Mouse (Mus musculus) G1E (cell line): ENCODE measurements around the gene D630045J12Rik.

Experiments used
- CTCF ChIP-seq: IDR thresholded peaks from 2 replicates; pipeline ENCODE4 v1.5.1; 2012; ENCODE audit warnings: low read depth, low read length, inconsistent platforms, mixed read lengths
- GATA1 ChIP-seq: IDR thresholded peaks from 2 replicates; pipeline ENCODE4 v1.6.1; 2012; ENCODE audit warnings: borderline replicate concordance, low read length, inconsistent platforms, mixed read lengths
- POLR2AphosphoS5 ChIP-seq: IDR thresholded peaks from 2 replicates; pipeline ENCODE4 v1.6.1; 2012; ENCODE audit warnings: low read depth, low read length, inconsistent platforms; ENCODE audit not compliant: insufficient replicate concordance
- TAL1 ChIP-seq: conservative IDR thresholded peaks from 2 replicates; pipeline ENCODE4 v1.6.1; 2012; ENCODE audit warnings: low read depth, low read length, inconsistent platforms, mixed read lengths

DNA sequence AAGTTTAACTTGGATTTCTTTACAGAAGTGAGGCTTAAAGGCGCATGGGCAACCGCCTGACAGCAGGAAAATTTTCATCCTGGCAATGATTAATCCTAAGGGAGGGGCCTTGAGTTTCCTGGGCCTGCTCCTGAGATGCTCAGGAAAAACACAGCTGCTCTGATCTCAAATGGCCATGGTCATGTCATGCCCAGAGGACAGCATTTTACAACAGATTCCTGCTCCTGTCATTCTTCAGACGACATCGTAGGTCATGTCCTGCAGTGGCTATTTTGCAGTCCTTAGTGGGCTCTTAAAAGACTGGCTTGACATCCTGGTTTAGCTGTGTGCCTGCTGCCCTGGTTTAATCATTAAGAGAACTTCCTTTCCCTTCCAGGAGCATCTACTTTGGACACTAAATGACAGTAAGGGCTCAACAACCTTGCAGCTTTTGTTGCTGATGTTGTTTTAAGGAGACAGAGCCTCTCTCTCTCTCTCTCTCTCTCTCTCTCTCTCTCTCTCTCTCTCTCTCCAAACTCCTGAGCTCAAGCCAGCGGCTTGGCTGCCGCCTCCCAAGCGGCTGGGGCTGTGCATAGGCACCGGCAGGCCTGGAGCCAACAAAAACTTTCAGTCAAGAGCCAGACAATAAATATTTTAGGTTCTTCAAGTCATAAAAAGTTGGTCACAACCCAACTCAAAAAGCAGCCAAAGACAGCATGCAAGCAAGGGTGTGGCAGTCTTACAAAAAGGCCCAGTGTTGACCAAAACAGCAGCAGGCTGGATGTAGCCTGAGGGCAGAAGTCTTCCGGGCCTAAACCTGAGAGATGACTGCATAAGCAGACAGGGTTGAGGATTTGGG lies 109.4 kb downstream of the D630045J12Rik start:
- TF ChIP-seq TAL1 (no peak), CTCF (no peak), GATA1 (no peak), POLR2AphosphoS5 (no peak)
